Mouse (Mus musculus): ENCODE results near the gene Fn1.

The Fn1 gene

DNA sequence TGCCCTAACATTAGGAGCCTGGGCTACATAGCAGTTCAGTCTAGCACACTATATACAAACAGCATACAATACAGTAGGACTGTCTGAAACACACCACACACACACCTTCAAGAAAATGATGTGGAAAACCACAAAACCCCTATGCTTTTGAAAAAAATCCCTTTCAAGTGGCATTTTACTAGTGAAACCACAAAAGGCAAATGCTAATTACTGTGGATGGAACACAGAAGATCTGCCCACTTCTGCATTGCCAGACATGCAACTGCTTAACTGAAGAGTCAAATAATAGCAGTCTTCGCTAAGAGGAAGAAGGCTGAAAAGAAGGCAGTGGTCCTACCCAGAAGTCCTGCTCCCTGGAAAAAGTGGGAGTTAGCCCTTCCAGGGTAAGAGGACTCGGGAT lies 58.7 kb downstream of the Fn1 start:
- DNase-seq: no peak

DNA sequence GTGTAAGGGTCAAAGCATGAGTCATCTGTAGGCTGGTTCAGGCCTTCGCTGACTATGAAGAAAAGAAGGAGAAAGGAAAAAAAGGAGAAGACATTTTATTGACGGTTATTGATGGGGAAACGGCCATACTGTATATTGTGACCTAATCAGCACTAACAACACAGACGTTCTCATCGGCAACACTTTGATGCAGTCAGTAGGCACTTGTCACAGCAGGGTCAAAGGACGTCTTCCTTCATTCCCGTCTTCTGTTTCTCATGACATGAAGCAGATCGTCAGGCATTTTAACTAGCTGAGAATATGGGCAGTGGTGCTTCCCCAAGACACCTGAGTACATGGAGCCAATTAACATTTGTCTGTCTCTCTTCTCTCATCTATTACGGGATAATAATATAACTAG lies 59.8 kb downstream of the Fn1 start:
- DNase-seq: no peak

DNA sequence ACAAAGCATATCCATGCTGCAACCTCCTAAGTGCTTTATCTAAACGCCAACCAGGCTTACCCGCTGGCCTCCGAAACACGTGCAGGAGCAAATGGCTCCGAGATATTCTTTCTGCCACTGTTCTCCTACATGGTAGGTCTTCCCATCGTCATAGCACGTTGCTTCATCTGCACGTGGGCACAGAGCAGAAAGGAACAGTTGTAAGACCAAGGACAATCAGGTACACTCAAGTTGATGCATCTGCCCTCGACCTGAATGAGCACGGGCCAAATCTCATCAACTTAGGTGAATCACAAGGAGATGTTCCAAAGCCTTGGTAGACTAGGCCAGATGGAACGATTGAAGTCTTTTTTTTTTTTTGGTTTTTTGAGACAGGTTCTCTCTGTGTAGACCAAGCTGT lies 63.0 kb downstream of the Fn1 start:
- DNase-seq: no peak

DNA sequence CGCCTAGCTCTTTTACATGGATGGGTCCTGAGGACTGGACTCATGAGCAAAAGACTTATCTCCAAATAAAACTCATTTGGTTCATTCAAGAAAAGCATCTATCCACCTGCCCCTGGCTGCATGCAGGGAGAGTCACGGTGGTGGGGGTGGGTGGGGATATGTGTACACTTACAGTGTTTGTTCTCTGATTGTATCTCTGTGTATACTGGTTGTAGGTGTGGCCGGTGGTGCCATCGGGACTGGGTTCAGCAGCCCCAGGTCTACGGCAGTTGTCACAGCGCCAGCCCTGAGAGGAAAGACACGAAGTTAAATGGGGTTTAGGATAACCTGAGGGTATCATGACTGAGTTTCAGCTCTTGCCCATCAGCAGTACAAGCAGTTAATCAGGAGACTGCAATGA lies 66.3 kb downstream of the Fn1 start:
- no peak for DNase-seq

DNA sequence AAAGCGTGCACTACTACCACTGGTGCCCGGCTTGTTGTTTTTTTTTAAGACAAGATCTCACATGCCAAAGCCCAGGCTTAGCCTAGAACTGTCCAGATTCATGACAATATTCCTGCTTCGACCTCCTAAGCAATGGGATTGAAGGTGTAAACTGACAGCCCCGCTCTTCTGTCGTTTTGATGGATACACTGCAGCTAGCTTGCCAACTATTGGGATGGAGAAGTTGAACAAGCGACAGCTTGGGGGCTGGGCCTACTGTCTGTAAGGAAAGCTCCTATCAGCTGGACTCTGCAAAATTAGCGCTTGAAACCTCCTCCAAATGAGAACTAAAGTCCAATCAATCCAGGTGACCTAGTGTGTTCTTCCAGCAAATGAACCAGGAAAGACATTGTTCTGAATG lies 69.1 kb downstream of the Fn1 start:
- no peak for DNase-seq

DNA sequence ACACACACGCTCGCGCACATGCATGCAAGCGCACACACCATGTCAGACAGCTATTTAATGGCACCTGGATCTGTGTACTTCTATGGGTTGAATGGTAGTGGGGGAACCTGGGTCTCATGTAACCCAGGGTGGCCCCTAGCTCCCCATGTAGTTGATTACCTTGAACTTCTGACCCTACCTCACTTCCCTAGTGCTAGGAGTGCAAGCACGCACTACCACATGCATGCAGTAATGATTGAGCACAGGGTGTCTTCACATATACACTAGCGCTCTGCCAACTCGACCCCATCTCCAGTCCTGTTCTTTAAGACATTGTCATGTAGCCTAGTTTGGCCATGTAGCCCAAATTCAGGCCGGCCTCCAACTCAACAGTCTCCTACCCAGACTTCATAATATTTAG lies 69.7 kb downstream of the Fn1 start:
- DNase-seq: no peak

DNA sequence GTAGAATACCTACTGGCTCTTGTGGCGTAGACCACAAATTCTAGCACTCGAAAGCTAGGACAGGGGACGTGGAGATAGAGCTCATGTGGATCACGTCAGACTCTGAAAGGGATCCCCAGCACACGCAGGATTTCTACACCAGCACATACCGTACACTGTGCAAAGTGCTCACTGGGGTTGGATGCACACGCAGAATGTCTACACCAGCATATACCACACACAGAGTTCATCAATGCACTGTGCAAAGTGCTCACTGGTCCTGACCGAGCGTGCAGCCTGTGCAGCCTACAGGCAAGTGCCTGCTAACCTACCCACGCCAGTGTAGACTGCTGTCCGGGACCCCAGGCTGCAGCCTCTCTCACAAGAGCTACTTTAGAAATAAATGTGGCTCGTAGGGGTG lies 72.6 kb downstream of the Fn1 start:
- no peak for DNase-seq

DNA sequence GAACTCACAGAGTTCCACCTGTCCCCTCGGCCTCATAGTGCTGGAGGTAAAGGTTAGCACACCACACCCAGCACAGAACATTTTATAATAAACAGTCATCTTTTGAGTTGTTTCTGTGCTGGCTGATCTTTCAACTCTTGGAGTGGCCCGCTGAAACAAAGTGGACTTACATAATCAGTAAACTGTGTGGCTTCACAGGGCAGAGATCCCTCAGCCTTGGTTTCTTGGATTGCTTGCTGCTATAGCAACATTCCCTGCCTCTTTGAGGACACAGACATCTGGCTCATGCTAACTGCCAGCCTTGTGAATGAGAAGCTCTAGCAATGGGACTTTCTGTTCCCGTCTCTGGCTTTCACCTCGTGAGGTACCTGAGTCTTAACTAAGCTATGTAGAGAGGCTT lies 73.5 kb downstream of the Fn1 start:
- no peak for DNase-seq

DNA sequence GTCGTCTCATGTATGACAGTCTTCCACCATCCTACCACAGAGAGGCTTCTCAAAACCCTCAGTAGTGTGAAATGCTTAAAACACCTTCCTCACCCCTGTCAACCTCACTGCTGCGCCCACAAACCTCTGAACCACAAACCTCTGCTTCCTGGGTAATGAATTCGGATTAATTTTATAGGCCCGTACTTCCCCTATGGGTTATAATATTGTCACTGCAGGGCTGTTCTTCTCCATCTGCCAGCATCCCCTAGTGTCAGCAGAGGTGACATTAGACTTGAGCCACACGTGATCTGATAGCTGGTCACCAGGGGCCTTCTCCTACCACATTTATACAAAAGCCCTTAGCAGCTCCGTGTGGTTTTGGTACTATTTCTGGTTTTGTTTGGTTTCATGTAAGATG lies 76.2 kb downstream of the Fn1 start:
- no peak for DNase-seq

DNA sequence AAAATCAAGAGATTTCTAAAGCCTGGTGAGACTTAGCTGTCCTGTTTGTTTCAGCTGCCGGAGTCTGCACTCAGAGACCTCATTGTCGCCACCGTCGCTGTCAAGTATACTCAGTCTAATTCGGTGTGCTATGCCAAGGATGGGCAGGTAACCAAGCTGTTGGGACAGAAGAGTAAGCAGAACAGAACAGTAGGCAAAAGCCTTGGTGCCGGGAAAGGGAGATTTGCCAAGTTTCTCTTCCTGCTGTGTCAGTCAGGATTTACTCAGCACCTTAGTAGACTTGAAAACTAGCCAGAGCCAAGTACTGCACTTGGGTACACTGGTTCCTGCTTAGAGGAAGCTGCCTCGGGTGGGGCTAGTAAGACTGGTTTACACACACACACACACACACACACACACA lies 77.0 kb downstream of the Fn1 start:
- no peak for DNase-seq

DNA sequence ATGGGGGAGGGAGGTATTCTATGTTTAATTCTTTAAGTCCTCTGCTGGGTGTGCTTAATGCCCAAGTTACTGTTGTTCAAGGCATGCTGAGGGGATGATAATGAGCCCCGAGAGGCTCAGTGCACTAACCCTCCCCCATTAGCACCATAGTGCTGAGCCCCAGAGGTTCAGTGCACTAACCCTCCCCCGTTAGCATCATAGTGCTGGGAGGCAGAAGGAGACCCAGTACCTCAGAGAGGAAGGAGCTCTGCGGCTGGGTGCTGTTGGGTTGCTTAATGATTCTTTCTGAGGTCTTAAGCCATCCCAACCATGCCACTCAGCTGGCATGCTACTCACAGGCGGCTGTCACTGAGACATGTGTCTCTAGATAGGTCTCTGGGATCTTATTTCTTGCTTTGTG lies 82.9 kb downstream of the Fn1 start:
- no peak for DNase-seq

DNA sequence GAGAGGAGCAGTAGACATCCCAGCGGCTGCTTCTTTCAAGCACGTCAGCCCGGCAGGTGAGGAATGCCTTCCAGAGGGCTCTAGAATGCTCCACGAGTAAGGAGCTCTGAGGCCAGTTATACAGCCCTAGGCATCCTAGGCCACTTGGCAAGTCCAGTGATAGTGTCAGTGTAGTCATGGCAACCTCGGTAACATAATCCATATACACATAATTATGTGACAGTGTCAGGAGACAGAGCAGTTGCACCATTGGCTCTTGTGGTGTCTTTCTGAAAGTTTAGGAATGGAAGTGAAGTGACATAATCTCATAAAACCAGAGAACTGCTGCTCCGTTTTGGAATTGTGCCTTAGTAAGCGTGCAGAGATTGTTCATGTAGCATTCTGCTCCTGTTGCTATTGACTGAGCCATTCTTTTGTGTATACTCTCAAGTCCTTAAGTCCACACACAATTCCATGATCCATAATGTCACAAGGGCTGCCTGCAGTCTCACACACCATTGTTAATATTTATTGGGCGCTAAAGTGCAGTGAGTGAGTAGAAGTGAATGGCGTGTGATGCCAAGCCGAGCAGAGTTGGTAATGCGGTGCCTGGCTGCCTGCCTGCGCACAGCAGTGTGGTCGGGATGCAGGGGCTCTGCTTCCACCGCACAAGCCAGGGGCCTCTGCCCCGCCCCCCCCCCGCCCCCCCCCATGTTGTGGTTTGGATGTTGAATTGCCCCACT lies 85.0 kb downstream of the Fn1 start:
- DNase-seq: no peak

DNA sequence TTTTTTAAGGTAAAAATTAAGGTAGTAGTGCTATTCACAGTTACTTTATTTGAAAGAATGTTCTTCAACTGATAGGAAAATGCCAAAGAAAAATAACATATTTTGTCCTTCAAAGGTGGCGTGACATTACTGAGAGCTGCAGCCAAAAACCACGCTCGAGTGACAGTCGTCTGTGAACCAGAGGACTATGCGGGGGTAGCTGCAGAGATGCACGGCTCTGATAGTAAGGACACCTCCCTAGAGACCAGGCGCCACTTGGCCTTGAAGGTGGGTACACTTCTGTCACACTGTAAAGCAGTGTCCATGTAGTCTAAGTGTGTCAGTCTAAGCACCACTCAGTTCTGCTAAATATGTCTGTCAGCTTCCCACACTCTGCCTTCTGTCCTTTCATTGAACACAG lies 88.7 kb downstream of the Fn1 start:
- DNase-seq: no peak

DNA sequence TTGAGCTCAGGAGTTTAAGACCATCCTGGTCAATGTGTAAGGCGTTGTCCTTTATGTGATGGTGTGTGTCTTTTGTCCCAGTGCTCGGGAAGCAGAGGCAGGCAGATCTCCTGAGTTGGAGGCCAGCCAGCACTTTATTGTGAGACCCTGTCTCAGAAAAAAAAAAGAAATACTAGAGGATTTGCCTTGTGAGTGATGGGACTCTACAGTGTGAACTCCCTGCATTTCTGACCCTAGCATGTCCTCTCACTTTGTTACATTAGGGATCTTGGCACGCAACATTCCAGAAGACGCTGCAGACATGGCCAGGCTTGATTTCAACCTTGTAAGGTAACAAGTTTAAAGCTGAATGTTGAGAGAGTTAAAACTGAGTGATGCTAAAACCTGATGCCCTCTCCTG lies 92.4 kb downstream of the Fn1 start:
- no peak for DNase-seq

DNA sequence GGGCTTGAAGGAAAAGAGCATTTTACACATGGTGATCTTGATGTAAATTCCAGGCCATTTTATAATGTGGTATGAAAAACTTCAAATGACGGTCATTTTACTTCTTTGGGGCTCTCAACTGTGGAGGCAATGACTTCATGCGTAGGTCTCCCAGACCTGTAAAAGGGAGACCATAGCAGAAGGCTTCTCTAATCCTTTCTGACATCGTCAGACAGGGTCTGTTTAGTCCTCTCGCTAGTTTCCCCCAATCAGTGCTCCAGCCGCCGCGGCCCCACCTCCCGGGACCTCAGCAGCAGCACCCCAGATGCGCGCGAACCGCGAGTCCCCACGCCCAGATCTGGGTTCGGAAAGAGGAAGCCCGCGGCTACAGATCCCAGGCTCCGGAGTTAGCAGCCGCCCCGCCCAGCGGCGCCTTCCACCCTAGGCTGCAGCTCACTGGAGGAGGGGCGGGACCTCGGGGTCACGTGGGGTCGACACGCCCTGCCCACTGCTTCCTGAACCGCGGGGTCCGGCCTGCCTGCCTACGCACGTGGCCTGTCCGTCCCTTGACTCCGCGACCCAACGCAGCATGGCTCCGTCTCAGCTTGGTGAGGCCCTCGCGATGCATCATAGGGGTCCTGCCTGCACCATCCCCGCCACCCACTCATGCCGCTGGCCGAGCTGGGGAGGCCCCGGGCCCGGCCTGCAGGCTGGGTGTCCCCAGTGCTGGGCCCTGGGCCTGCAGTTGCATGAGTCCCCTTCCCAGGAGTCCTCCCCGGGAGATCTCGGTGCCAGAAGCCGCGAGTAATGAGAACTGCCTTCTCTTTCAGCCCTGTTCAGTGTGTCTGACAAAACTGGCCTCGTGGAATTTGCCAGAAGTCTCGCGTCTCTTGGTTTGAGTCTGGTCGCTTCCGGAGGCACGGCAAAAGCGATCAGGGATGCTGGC lies 96.0 kb downstream of the Fn1 start, which contains the start of gene Atic:
Gene Atic (plus strand): TSS at position 463 of the 925 bp plus-strand sequence.
- peak; percentile 86 for DNase-seq

DNA sequence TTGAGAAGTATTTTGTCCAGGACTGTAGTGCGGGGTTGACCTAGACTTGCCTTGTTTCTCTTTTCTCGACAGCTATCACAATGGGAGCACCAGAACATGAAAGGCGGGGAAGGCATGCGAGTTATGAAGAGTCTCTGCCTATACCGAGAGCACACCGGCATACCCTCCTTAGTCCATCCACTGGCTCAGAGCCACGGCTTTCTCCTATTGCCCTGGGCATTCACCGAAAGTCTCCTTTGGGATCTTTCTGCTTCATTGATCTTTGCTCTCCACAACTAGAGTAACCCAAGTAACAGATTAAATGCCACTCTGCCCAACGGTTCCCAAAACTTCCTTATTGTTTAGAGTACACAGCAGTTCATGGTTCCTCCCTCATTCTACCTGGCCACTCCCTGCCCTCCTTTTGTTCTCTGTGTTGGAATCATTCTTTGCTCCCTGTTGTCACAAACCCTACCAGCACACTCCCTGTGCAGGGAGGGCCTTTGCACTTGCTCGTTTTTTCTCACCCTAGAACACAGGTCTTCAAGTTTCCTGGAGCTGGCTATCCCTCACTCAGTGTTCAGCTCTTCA lies 102.3 kb downstream of the Fn1 start:
- no peak for DNase-seq

DNA sequence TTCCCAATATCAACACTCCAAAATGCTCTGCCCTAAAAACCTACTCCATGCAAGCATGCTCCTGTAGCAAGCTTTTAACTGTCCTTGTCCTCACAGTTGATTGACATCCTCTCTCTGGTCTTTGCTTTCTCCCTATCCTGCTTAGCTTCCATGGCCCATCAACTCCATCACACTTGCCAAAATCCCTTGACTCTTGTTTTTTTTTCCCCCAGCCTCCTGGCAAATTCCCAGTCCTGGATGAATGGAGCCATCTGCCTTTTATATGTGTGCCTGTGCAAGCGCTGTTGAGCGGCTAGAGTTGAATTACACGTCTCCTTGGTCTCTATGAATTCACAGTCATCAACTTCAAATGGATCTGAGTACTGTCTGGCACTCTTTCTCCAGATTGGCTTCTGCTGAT lies 112.6 kb downstream of the Fn1 start:
- DNase-seq: no peak

DNA sequence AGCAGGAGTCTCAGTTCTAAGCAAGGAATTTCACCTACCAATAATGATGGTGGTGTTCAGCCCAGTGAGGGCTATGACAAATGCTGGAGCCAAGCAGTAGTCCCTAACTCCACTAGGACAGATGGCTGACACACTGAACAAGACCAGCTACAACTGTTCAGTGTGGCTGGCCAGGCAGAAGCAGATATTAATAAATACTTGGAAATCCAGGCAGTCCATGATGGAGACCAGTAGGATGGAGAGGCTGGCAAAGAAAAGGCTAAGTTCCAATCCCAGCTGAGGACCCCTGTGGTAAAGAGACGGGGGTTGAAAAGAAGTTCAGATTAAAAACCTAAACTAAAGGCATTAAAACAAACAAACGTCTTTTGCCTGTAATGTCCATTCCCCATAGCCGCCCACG lies 113.4 kb downstream of the Fn1 start:
- no peak for DNase-seq
